In the genomic region with DNA sequence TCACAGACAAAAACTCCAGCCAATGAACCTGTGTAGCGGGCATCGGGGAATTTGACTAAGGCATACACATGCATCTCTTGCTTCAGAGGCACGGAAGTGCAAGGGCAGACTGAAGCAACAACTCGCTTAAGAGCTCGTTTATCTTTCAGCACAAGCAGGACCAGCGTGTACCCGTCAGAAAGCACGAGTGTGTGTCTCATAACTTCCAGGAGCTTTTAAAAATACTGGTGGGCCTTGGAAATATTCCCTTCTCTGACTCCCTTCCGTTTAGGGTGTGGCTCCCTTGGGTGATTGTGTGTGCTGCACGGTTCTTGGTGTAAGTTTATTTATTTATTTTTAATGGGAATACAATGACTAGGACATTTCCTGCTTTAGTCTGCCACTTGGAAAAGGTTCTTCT, we compare ENCODE assay signal across 10 mouse cellular contexts. TPM values are rescaled to one million over a fixed set of nuclear protein-coding genes. Genes with fewer than 3 reads are reported as not detected.
DNase-seq lines count a peak whose midpoint lies in the region; ATAC-seq lines count a peak whose summit lies in the region.
"Had no signal": no experiment of that assay in that cellular context is flagged by ENCODE, and none has a peak within 500 bp of the region (broad histone marks: within the 10 kb centered on the region; RNA-seq: fewer than 3 reads in every experiment).

No protein-coding gene starts in this region.

- no peaks in the 10 kb centered on the region for H3K27me3 ChIP-seq in kidney, embryonic 15.5 days
- no peaks in the 10 kb centered on the region for H3K27me3 ChIP-seq in midbrain, embryonic 11.5 days (ENCODE audit: control insufficient read depth, insufficient read depth, low read length)
- H3K27me3 ChIP-seq: embryonic facial prominence, embryonic 15.5 days; neural tube, embryonic 12.5 days had no signal

- WGBS in kidney, embryonic 15.5 days = 54% methylated on average over 10 of the region's 10 CpGs
- 87% methylated on average over 10 of the region's 10 CpGs for WGBS in midbrain, embryonic 11.5 days

- no peaks in the 10 kb centered on the region for H3K9me3 ChIP-seq in kidney, embryonic 15.5 days (replicated peaks)
- H3K9me3 ChIP-seq in midbrain, embryonic 11.5 days (ENCODE audit: control insufficient read depth, low read length) = no peaks in the 10 kb centered on the region
- H3K9me3 ChIP-seq: embryonic facial prominence, embryonic 15.5 days; neural tube, embryonic 12.5 days had no signal

- no peak overlapping the region for H3K4me3 ChIP-seq in kidney, embryonic 15.5 days (replicated peaks)
- no peak overlapping the region for H3K4me3 ChIP-seq in midbrain, embryonic 11.5 days (ENCODE audit: low read depth, low read length)
- H3K4me3 ChIP-seq: embryonic facial prominence, embryonic 15.5 days; neural tube, embryonic 12.5 days had no signal

- peak overlapping the region; percentile 41; the same call in 1 of the 2 replicates for H3K27ac ChIP-seq in kidney, embryonic 15.5 days
- H3K27ac ChIP-seq in midbrain, embryonic 11.5 days (ENCODE audit: low read depth, low read length) = no peak overlapping the region
- H3K27ac ChIP-seq: embryonic facial prominence, embryonic 15.5 days; neural tube, embryonic 12.5 days had no signal

- no peaks in the 10 kb centered on the region for H3K36me3 ChIP-seq in kidney, embryonic 15.5 days
- no peaks in the 10 kb centered on the region for H3K36me3 ChIP-seq in midbrain, embryonic 11.5 days (ENCODE audit: control insufficient read depth, insufficient read depth, low read length)
- H3K36me3 ChIP-seq: embryonic facial prominence, embryonic 15.5 days; neural tube, embryonic 12.5 days had no signal

- no peaks in the 10 kb centered on the region for H3K4me1 ChIP-seq in kidney, embryonic 15.5 days
- H3K4me1 ChIP-seq in midbrain, embryonic 11.5 days (ENCODE audit: control insufficient read depth, insufficient read depth, low read length) = no peaks in the 10 kb centered on the region
- H3K4me1 ChIP-seq: embryonic facial prominence, embryonic 15.5 days; neural tube, embryonic 12.5 days had no signal

- H3K9ac ChIP-seq in kidney, embryonic 15.5 days = no peak overlapping the region
- no peak overlapping the region for H3K9ac ChIP-seq in midbrain, embryonic 11.5 days (ENCODE audit: low read length)
- H3K9ac ChIP-seq: embryonic facial prominence, embryonic 15.5 days; neural tube, embryonic 12.5 days had no signal

- peak; percentile 27 for DNase-seq in gastrocnemius, postnatal 25 days
- DNase-seq in gastrocnemius, postnatal 4 days (ENCODE audit: low spot score in 2 of 2) = no peak
- DNase-seq in heart, adult 9 months (ENCODE audit: low spot score in 2 of 2) = peak; percentile 81 to 88
- peak; percentile 88 for DNase-seq in lung, postnatal 36 days
- no peak for DNase-seq in cerebellum, postnatal 4 days (ENCODE audit: low spot score in 2 of 2)
- DNase-seq in cerebellum, adult 9-11 months = no peak
- DNase-seq in midbrain, embryonic 11.5 days (ENCODE audit: low spot score, missing footprints) = no peak

- ATAC-seq in kidney, embryonic 15.5 days (replicated peaks; ENCODE audit: low FRiP score) = no peak
- no peak for ATAC-seq in midbrain, embryonic 11.5 days (ENCODE audit: low FRiP score)

- H3K4me2 ChIP-seq in kidney, embryonic 15.5 days = no peak overlapping the region
- no peak overlapping the region for H3K4me2 ChIP-seq in midbrain, embryonic 11.5 days
- H3K4me2 ChIP-seq: embryonic facial prominence, embryonic 15.5 days; neural tube, embryonic 12.5 days had no signal

RNA-seq across cellular contexts. Expression of a gene that starts 41.7 kb away (rescaled TPM):
- total RNA-seq in gastrocnemius, postnatal 25 days (2021) = 100 to 1,000 TPM; 137 to 153 TPM
- total RNA-seq in gastrocnemius, postnatal 4 days (2021) = 10 to 100 TPM; 26.6 to 31.3 TPM
- 7.5 and 7.6 TPM in 2 replicates for polyA plus RNA-seq in kidney, embryonic 15.5 days (2015; fragmentation: Nextera tagmentation; extraction: Ambion mirVana)
- 0.98 and 1.1 TPM in 2 replicates for polyA plus RNA-seq in midbrain, embryonic 11.5 days (2014; fragmentation: Nextera tagmentation; extraction: Ambion mirVana)

Comparison
In these comparisons a context has a peak if more than half of its experiments do, and no peak if none do; other contexts are left out.
1. DNase-seq: peak in gastrocnemius, postnatal 25 days (single experiment), heart, adult 9 months (2 of 2) and lung, postnatal 36 days (single experiment); none in gastrocnemius, postnatal 4 days (0 of 2), cerebellum, postnatal 4 days (0 of 2), cerebellum, adult 9-11 months (single experiment) and midbrain, embryonic 11.5 days (single experiment).
2. RNA of a gene that starts 41.7 kb away (total RNA-seq): 137 to 153 TPM in gastrocnemius, postnatal 25 days; 26.6 to 31.3 TPM in gastrocnemius, postnatal 4 days; every median in the first group is over 4 times any median in the second.